21 mouse cellular contexts compared by ENCODE assay signal in the genomic region with DNA sequence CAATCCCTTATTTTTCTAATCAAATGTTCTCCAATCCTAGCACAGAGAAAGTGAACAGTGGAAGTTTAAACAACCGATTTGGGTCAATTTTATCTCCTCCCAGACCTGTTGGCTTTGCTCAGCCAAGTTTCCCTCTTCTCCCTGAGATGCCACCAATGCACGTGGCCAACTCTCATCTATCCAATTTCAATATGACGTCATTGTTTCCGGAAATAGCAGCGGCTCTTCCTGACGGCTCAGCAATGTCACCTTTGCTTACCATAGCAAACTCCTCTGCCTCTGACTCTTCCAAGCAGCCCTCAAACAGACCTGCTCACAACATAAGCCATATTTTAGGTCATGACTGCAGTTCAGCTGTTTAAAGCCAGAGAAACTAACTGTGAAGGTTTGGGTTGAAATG. TPM values are rescaled to one million over a fixed set of nuclear protein-coding genes. Genes with fewer than 3 reads are reported as not detected.
DNase-seq lines count a peak whose midpoint lies in the region; ATAC-seq lines count a peak whose summit lies in the region.
"Had no signal": no experiment of that assay in that cellular context is flagged by ENCODE, and none has a peak within 500 bp of the region (broad histone marks: within the 10 kb centered on the region; RNA-seq: fewer than 3 reads in every experiment).

No protein-coding gene starts in this region.

- H3K9ac ChIP-seq in heart, embryonic 14.5 days (ENCODE audit: low read length): no peak overlapping the region
- H3K9ac ChIP-seq in heart, embryonic 15.5 days: no peak overlapping the region
- no peak overlapping the region for H3K9ac ChIP-seq in intestine, embryonic 15.5 days
- H3K9ac ChIP-seq: forebrain, embryonic 13.5 days; hindbrain, embryonic 13.5 days; liver, embryonic 15.5 days; lung, embryonic 15.5 days; neural tube, embryonic 13.5 days had no signal

- intact Hi-C loops in heart, postnatal 14 days (cut with DNase I): no loop called here

- peaks cover 45% of the 10 kb centered on the region for H3K36me3 ChIP-seq in heart, embryonic 14.5 days (ENCODE audit: control insufficient read depth, insufficient read depth, low read length)
- H3K36me3 ChIP-seq in heart, embryonic 15.5 days: peaks cover 41% of the 10 kb centered on the region
- peaks cover 23% of the 10 kb centered on the region for H3K36me3 ChIP-seq in intestine, embryonic 15.5 days

- H3K27ac ChIP-seq in heart, embryonic 14.5 days (replicated peaks in 1 of 2; ENCODE audit: control insufficient read depth in 1 of 2, insufficient read depth in 1 of 2, low read depth in 2 of 2, low read length in 2 of 2): peak overlapping the region; percentile 47 to 60; a peak in 3 of 4 replicates
- peak overlapping the region; percentile 47; the same call in 1 of the 2 replicates for H3K27ac ChIP-seq in heart, embryonic 15.5 days
- H3K27ac ChIP-seq in intestine, embryonic 15.5 days: no peak overlapping the region
- H3K27ac ChIP-seq: forebrain, embryonic 13.5 days; hindbrain, embryonic 13.5 days; liver, embryonic 15.5 days; lung, embryonic 15.5 days; midbrain, embryonic 10.5 days; neural tube, embryonic 13.5 days had no signal

- no peak overlapping the region for H3K4me3 ChIP-seq in heart, embryonic 14.5 days (ENCODE audit: control insufficient read depth in 1 of 2, insufficient read depth in 1 of 2, low read depth in 1 of 2, low read length in 2 of 2)
- no peak overlapping the region for H3K4me3 ChIP-seq in heart, embryonic 15.5 days
- no peak overlapping the region for H3K4me3 ChIP-seq in intestine, embryonic 15.5 days (replicated peaks)
- H3K4me3 ChIP-seq: forebrain, embryonic 13.5 days; hindbrain, embryonic 13.5 days; liver, embryonic 15.5 days; lung, embryonic 15.5 days; midbrain, embryonic 10.5 days; myocyte; neural tube, embryonic 13.5 days had no signal

- 0 out of 2 replicates have a peak overlapping the region, but pooled peaks have one; percentile 13 for H3K4me2 ChIP-seq in heart, embryonic 14.5 days (ENCODE audit: low read length)
- H3K4me2 ChIP-seq in heart, embryonic 15.5 days: no peak overlapping the region
- H3K4me2 ChIP-seq in intestine, embryonic 15.5 days (replicated peaks): no peak overlapping the region
- H3K4me2 ChIP-seq: forebrain, embryonic 13.5 days; hindbrain, embryonic 13.5 days; liver, embryonic 15.5 days; lung, embryonic 15.5 days; neural tube, embryonic 13.5 days had no signal

- H3K4me1 ChIP-seq in heart, embryonic 14.5 days (ENCODE audit: control insufficient read depth in 2 of 2, insufficient read depth in 2 of 2, low read length in 2 of 2): peaks cover 5 to 9% of the 10 kb centered on the region in 2 experiments
- peaks cover 13% of the 10 kb centered on the region for H3K4me1 ChIP-seq in heart, embryonic 15.5 days (replicated peaks)
- no peaks in the 10 kb centered on the region for H3K4me1 ChIP-seq in intestine, embryonic 15.5 days (replicated peaks)
- H3K4me1 ChIP-seq: forebrain, embryonic 13.5 days; hindbrain, embryonic 13.5 days; liver, embryonic 15.5 days; lung, embryonic 15.5 days; midbrain, embryonic 10.5 days; neural tube, embryonic 13.5 days had no signal

- ATAC-seq in heart, embryonic 14.5 days (ENCODE audit: insufficient number of reproducible peaks, insufficient read depth, low FRiP score, low read depth): no peak
- 0 out of 2 replicates have a peak, but pooled peaks have one; percentile 4 for ATAC-seq in heart, embryonic 15.5 days (replicated peaks; ENCODE audit: insufficient number of reproducible peaks, insufficient read depth, low FRiP score, low read depth)
- ATAC-seq in intestine, embryonic 15.5 days: no peak
- ATAC-seq: forebrain, embryonic 13.5 days; intestine, postnatal 0 days; midbrain, embryonic 16.5 days had no signal

- peak; percentile 88 for DNase-seq in heart, adult 11 months
- DNase-seq in heart, postnatal 14 days: no peak
- no peak for DNase-seq in heart, postnatal 4 days
- peak; percentile 87 for DNase-seq in skeletal muscle tissue, adult 2 months (ENCODE audit: low read depth, low spot score)
- DNase-seq: adrenal gland, adult 8-10 months; B cell, adult 2 months; cerebellum, adult 8-10 months; kidney, postnatal 14 days; thymus, postnatal 4 days had no signal

- H3K27me3 ChIP-seq in heart, embryonic 14.5 days (ENCODE audit: control insufficient read depth, insufficient read depth, low read length): no peaks in the 10 kb centered on the region
- no peaks in the 10 kb centered on the region for H3K27me3 ChIP-seq in heart, embryonic 15.5 days
- no peaks in the 10 kb centered on the region for H3K27me3 ChIP-seq in intestine, embryonic 15.5 days (replicated peaks)
- H3K27me3 ChIP-seq: forebrain, embryonic 13.5 days; hindbrain, embryonic 13.5 days; liver, embryonic 15.5 days; lung, embryonic 15.5 days; neural tube, embryonic 13.5 days had no signal

- no peaks in the 10 kb centered on the region for H3K9me3 ChIP-seq in heart, embryonic 14.5 days (ENCODE audit: control insufficient read depth, low read length)
- H3K9me3 ChIP-seq in heart, embryonic 15.5 days (replicated peaks): no peaks in the 10 kb centered on the region
- no peaks in the 10 kb centered on the region for H3K9me3 ChIP-seq in intestine, embryonic 15.5 days
- H3K9me3 ChIP-seq: forebrain, embryonic 13.5 days; hindbrain, embryonic 13.5 days; liver, embryonic 15.5 days; lung, embryonic 15.5 days; midbrain, embryonic 10.5 days; neural tube, embryonic 13.5 days had no signal

- WGBS in heart, embryonic 14.5 days: 23% methylated on average over 6 of the region's 6 CpGs
- WGBS in heart, embryonic 15.5 days: 34% methylated on average over 6 of the region's 6 CpGs
- WGBS in intestine, embryonic 15.5 days: 69% methylated on average over 6 of the region's 6 CpGs

RNA-seq across cellular contexts. Expression of gene Usf3, which starts 48.4 kb away (rescaled TPM):
- total RNA-seq in heart, postnatal 14 days (2021): 10 to 100 TPM; 21.0 to 22.3 TPM
- 4.1 and 4.7 TPM in 2 replicates for polyA plus RNA-seq in heart, embryonic 14.5 days (2014; fragmentation: Nextera tagmentation; extraction: Ambion mirVana)
- 10 to 100 TPM; 22.2 to 24.2 TPM for total RNA-seq in heart, postnatal 4 days (2021)
- 1.6 and 1.7 TPM in 2 replicates for polyA plus RNA-seq in heart, embryonic 15.5 days (2015; fragmentation: Nextera tagmentation; extraction: Ambion mirVana)
- polyA plus RNA-seq in intestine, embryonic 15.5 days (2015; fragmentation: Nextera tagmentation; extraction: Ambion mirVana): 2.6 and 3.0 TPM in 2 replicates

Comparison
In these comparisons a context has a peak if more than half of its experiments do, and no peak if none do; other contexts are left out.
1. DNase-seq: peak in heart, adult 11 months (single experiment) and skeletal muscle tissue, adult 2 months (single experiment); none in heart, postnatal 14 days (0 of 2) and heart, postnatal 4 days (single experiment).